Mouse (Mus musculus) CH12.LX (cell line): ENCODE data around the gene Atn1.

Experiments
- CTCF ChIP-seq, 2 experiments: IDR thresholded peaks in 1 of 2; conservative IDR thresholded peaks in 1 of 2; 2 replicates each; pipeline ENCODE4 v1.5.1; 2011 to 2012; ENCODE audit warnings: low read depth in 2 of 2, low read length in 2 of 2, improper control_type of control experiment in 1 of 2, inconsistent platforms in 1 of 2, mild to moderate bottlenecking in 1 of 2, moderate library complexity in 1 of 2
- EP300 ChIP-seq: IDR thresholded peaks from 2 replicates; pipeline ENCODE4 v1.6.1; 2011; ENCODE audit warnings: low read length, improper control_type of control experiment
- KAT2A ChIP-seq: IDR thresholded peaks from 2 replicates; pipeline ENCODE4 v1.6.1; 2012; ENCODE audit warnings: low read length, improper control_type of control experiment, inconsistent platforms; ENCODE audit not compliant: insufficient replicate concordance
- NRF1 ChIP-seq: IDR thresholded peaks from 2 replicates; pipeline ENCODE4 v1.6.1; 2014; ENCODE audit warnings: low read depth, mild to moderate bottlenecking, inconsistent platforms, low read length, improper control_type of control experiment, moderate library complexity
- SMC3 ChIP-seq: IDR thresholded peaks from 2 replicates; pipeline ENCODE4 v1.6.1; 2011; ENCODE audit warnings: low read depth, low read length, improper control_type of control experiment
- USF1 ChIP-seq: IDR thresholded peaks from 2 replicates; pipeline ENCODE4 v1.6.1; 2014; ENCODE audit warnings: low read depth, mild to moderate bottlenecking, inconsistent platforms, low read length, improper control_type of control experiment
- ZC3H11A ChIP-seq: IDR thresholded peaks from 2 replicates; pipeline ENCODE4 v1.6.1; 2012; ENCODE audit warnings: low read depth, mild to moderate bottlenecking, inconsistent platforms, low read length, improper control_type of control experiment
- ZKSCAN1 ChIP-seq: IDR thresholded peaks from 2 replicates; pipeline ENCODE4 v1.6.1; 2012; ENCODE audit warnings: low read depth, inconsistent platforms, low read length, improper control_type of control experiment, borderline replicate concordance

DNA sequence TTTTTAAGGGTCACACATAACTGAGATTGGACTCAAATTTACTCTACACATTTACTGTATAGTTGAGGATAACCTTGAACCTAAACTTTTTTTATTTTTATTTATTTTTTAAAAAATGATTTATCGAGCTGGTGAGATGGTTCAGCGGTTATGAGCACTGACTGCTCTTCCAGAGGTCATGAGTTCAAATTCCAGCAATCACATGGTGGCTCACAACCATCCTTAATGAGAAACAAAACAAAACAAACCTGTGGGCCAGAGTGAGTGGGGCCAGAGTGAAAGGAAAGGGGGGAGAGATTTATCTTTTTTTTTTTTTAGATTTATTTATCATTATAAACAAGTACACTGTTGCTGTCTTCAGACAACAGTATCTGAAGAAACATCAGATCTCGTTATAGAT lies 35.6 kb upstream of the Atn1 start:
- TF ChIP-seq CTCF (conservative IDR thresholded peaks at IDR 0.05 in 1 of 2, IDR thresholded peaks at IDR 0.05 in 1 of 2; ENCODE audit: low read depth in 2 of 2, low read length in 2 of 2) (no peak), NRF1 (no peak), KAT2A (no peak), SMC3 (no peak), USF1 (no peak), ZC3H11A (no peak), ZKSCAN1 (no peak), EP300 (no peak)
